In the genomic region with DNA sequence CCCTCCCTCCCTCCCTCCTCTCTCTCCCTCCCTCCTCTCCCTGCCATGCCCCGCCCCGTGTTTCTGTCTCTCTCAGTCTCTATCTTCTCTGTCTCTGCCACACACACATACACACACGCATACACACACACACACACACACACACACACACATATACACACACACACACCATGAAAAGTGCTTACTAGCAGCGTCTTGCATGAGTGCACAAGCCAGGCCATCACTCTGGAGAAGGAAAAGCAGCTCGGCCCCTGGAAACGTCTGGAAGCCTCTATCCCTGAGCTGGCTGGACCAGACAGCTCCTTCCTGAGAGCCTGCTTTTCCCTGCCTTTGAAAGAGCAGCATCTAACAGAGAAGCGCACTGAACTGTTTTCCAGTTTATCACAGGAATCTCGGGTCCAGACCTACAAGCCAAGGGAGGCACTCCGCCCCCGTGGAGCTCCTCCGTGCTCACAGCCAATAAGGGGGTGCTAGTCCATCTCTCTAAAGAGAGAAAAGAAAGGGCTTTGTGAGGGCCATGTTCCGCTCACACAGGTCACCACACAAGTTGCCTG, we compare ENCODE assay signal across 8 mouse cellular contexts. TPM values are rescaled to one million over a fixed set of nuclear protein-coding genes. Genes with fewer than 3 reads are reported as not detected.
DNase-seq lines count a peak whose midpoint lies in the region; ATAC-seq and TF ChIP-seq lines count a peak whose summit lies in the region.

No protein-coding gene starts in this region.

- peak; percentile 10 for DNase-seq in left cerebral cortex, postnatal 4 days
- no peak for DNase-seq in left cerebral cortex, postnatal 36 days (ENCODE audit: low spot score in 2 of 2)
- DNase-seq in forebrain, postnatal 0 days: peak; percentile 19
- DNase-seq in retina, postnatal 1 day: peak; percentile 69
- DNase-seq in spleen, adult 18-20 months: no peak
- DNase-seq in spleen, postnatal 36 days (ENCODE audit: low spot score in 2 of 2): no peak

- intact Hi-C loops in left cerebral cortex, postnatal 4 days (cut with DNase I): no loop called here
- intact Hi-C loops in left cerebral cortex, postnatal 36 days (cut with DNase I): no loop called here

- H3K27me3 ChIP-seq in forebrain, postnatal 0 days (ENCODE audit: insufficient read depth, low read length): no peaks in the 10 kb centered on the region; the same call in 1 of the 2 replicates
- no peaks in the 10 kb centered on the region for H3K27me3 ChIP-seq in intestine, embryonic 16.5 days (replicated peaks; ENCODE audit: control insufficient read depth, insufficient read depth, low read length)
- H3K27me3 ChIP-seq in liver, embryonic 16.5 days (ENCODE audit: control insufficient read depth, insufficient read depth, low read depth, low read length): no peaks in the 10 kb centered on the region

- H3K27ac ChIP-seq in forebrain, postnatal 0 days (ENCODE audit: low read depth, low read length): no peak overlapping the region
- peak overlapping the region; percentile 94 for H3K27ac ChIP-seq in intestine, embryonic 16.5 days (ENCODE audit: low read length)
- no peak overlapping the region for H3K27ac ChIP-seq in liver, embryonic 16.5 days (ENCODE audit: low read length)

- no peak for ATAC-seq in forebrain, postnatal 0 days
- ATAC-seq in intestine, embryonic 16.5 days: peak; percentile 56
- no peak for ATAC-seq in liver, embryonic 16.5 days (ENCODE audit: low read depth)

- no peak overlapping the region for H3K4me2 ChIP-seq in forebrain, postnatal 0 days (ENCODE audit: low read depth)
- peak overlapping the region; percentile 53 for H3K4me2 ChIP-seq in intestine, embryonic 16.5 days (ENCODE audit: low read depth, low read length)
- peak overlapping the region; percentile 12 for H3K4me2 ChIP-seq in liver, embryonic 16.5 days (ENCODE audit: low read depth, low read length)

- H3K36me3 ChIP-seq in forebrain, postnatal 0 days (ENCODE audit: insufficient read depth): no peaks in the 10 kb centered on the region
- H3K36me3 ChIP-seq in intestine, embryonic 16.5 days (ENCODE audit: control insufficient read depth, insufficient read depth, low read length): no peaks in the 10 kb centered on the region
- H3K36me3 ChIP-seq in liver, embryonic 16.5 days (ENCODE audit: control insufficient read depth, insufficient read depth): no peaks in the 10 kb centered on the region

- no peaks in the 10 kb centered on the region for H3K9me3 ChIP-seq in forebrain, postnatal 0 days (ENCODE audit: low read length)
- no peaks in the 10 kb centered on the region for H3K9me3 ChIP-seq in intestine, embryonic 16.5 days (ENCODE audit: control insufficient read depth, low read length)
- H3K9me3 ChIP-seq in liver, embryonic 16.5 days (replicated peaks; ENCODE audit: control insufficient read depth, low read length): no peaks in the 10 kb centered on the region

- no peak overlapping the region for H3K9ac ChIP-seq in forebrain, postnatal 0 days
- peak overlapping the region; percentile 58 for H3K9ac ChIP-seq in intestine, embryonic 16.5 days (ENCODE audit: low read depth, low read length)
- H3K9ac ChIP-seq in liver, embryonic 16.5 days (ENCODE audit: low read depth, low read length): no peak overlapping the region

- no peak overlapping the region for H3K4me3 ChIP-seq in forebrain, postnatal 0 days (ENCODE audit: low read depth, low read length)
- peak overlapping the region; percentile 35 for H3K4me3 ChIP-seq in intestine, embryonic 16.5 days (ENCODE audit: low read length)
- H3K4me3 ChIP-seq in liver, embryonic 16.5 days (ENCODE audit: low read depth, low read length): no peak overlapping the region

- TF ChIP-seq CTCF in forebrain, postnatal 0 days (IDR thresholded peaks at IDR 0.05; ENCODE audit: low read depth): no peak

- WGBS in forebrain, postnatal 0 days: 21% methylated on average over 12 of the region's 12 CpGs
- 11% methylated on average over 12 of the region's 12 CpGs for WGBS in intestine, embryonic 16.5 days
- 26% methylated on average over 11 of the region's 12 CpGs for WGBS in liver, embryonic 16.5 days (ENCODE audit: insufficient replicate concordance)

- no peaks in the 10 kb centered on the region; the same call in 1 of the 2 replicates for H3K4me1 ChIP-seq in forebrain, postnatal 0 days (ENCODE audit: insufficient read depth)
- peaks cover 14% of the 10 kb centered on the region for H3K4me1 ChIP-seq in intestine, embryonic 16.5 days (ENCODE audit: control insufficient read depth, insufficient read depth, low read length)
- no peaks in the 10 kb centered on the region for H3K4me1 ChIP-seq in liver, embryonic 16.5 days (ENCODE audit: control insufficient read depth, low read depth, low read length)

RNA-seq across cellular contexts. Expression of a gene that starts 47.6 kb away (rescaled TPM):
- total RNA-seq in left cerebral cortex, postnatal 4 days (2021): 100 to 1,000 TPM; 103 to 107 TPM
- 10 to 100 TPM; 77.5 to 90.0 TPM for total RNA-seq in left cerebral cortex, postnatal 36 days (2021)
- 40.5 and 51.6 TPM in 2 replicates for total RNA-seq in forebrain, postnatal 0 days (2014; rRNA removed)
- 8.0 and 10.5 TPM in 2 replicates for polyA plus RNA-seq in forebrain, postnatal 0 days (2015; fragmentation: Nextera tagmentation; extraction: Ambion mirVana)
- 5.8 and 6.5 TPM in 2 replicates for polyA plus RNA-seq in intestine, embryonic 16.5 days (2015; fragmentation: Nextera tagmentation; extraction: Ambion mirVana)
- polyA plus RNA-seq in liver, embryonic 16.5 days (2015; fragmentation: Nextera tagmentation; extraction: Ambion mirVana): 3.2 TPM in 2 replicates

Comparison
In these comparisons a context has a peak if more than half of its experiments do, and no peak if none do; other contexts are left out.
1. DNase-seq: peak in left cerebral cortex, postnatal 4 days (single experiment), forebrain, postnatal 0 days (single experiment) and retina, postnatal 1 day (single experiment); none in left cerebral cortex, postnatal 36 days (0 of 2), spleen, adult 18-20 months (0 of 2) and spleen, postnatal 36 days (0 of 2).